Mouse (Mus musculus) T-helper 2 cell (primary cell): ENCODE measurements around the gene Pclaf.

Experiments
- in situ Hi-C: fragments of 300-600 bp; cut with MboI, MseI; formaldehyde crosslinking; loops from one replicate; pipeline ENCODE4 v1.15.1; 2025; ENCODE audit warnings: high pct_unique_total_duplicates

Pclaf gene

DNA sequence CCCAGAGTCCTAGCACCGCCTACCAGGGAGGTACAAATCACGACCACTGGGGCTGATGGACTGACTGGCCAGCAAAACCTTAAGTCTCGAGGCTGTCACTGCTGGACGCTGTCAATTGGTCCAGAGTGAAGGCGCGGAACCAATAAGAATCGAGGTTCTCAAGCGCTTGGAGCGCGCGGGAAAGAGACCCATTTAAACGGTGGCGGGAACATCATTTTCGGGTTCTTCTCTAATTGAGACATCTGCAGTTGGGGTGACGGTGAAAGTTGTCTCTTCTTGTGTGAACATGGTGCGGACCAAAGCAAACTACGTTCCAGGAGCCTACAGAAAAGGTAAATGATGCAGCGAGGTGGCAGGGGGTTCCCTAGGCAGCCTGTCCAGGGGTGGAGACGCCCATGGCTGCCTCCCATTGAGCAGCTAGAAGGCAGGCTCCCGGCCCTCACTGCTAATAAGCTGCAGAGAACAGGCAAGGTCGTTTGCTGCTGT, at the start of gene Pclaf:
Gene Pclaf (plus strand): TSS at position 95 of the 486 bp plus-strand sequence.
- in situ Hi-C loops: no loop called here

DNA sequence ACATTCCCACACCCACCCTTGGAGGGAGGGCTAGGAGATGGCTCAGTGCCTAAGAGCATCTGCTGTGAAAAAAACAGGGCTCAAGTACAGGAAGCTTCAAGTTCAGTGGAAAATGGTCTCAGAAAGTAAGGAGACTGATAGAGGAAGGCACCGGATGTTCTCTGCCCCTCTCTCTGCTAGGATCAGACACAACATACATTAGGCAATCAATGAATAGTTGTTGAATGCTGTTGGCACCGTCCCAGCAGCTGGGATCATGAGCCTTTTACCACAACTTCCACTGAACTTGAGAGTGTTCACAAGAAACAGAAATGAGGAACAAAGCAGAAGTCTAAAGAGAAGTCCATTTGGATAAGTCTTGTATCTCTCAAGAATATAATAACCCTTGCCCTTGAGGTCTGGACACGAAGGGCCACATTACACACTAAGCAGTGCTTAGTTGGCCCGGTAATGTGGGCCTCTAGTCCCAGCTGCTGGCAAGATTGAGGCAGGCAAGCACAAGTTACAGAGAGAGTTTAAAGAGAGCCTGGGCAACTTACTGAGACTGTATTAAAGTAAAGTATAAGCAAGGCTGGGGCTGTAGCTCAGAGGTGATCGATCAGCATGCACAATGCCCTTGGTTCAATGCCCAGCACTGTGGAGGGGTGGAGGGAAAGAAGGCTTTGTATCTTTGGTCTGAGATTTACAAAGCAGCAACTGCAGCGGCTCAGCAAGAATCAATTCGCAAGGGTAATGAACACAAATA, 45.4 kb upstream of the Pclaf start:
- in situ Hi-C loops: loop anchor here (5.0 to 10.0 kb wide), 2 partner anchors 97 to 180 kb away; partner anchors contain the start of gene Oaz2

- in situ Hi-C loops: loop anchor here (5.0 to 10.0 kb wide), 2 partner anchors 101 to 183 kb away; partner anchors contain the start of gene Oaz2
Measured at GRCm38 (mm10) chr9:65848154-65848553, 41.9 kb upstream of the Pclaf start.

DNA sequence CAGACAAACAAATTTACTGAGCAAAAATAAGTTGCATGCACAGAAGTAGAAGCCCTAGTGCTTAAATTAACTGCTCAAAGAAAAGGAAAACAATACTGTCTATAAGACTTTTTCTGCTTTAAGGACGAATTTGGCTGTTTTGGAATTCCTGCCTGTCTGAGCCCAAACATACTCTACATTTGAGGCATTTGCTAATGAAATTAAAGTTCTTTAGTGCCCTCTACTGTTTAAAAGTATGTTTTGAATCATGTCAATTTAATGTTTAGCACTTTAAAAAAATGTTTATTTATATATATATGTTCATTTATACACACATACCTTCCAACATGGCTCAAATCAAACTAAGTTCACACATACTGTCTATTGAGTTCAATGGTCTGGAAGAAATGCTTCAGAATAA, 39.8 kb upstream of the Pclaf start:
- in situ Hi-C loops: no loop called here

GRCm38 (mm10) chr9:65859656-65860055, 30.4 kb upstream of the Pclaf start:
- in situ Hi-C loops: no loop called here

DNA sequence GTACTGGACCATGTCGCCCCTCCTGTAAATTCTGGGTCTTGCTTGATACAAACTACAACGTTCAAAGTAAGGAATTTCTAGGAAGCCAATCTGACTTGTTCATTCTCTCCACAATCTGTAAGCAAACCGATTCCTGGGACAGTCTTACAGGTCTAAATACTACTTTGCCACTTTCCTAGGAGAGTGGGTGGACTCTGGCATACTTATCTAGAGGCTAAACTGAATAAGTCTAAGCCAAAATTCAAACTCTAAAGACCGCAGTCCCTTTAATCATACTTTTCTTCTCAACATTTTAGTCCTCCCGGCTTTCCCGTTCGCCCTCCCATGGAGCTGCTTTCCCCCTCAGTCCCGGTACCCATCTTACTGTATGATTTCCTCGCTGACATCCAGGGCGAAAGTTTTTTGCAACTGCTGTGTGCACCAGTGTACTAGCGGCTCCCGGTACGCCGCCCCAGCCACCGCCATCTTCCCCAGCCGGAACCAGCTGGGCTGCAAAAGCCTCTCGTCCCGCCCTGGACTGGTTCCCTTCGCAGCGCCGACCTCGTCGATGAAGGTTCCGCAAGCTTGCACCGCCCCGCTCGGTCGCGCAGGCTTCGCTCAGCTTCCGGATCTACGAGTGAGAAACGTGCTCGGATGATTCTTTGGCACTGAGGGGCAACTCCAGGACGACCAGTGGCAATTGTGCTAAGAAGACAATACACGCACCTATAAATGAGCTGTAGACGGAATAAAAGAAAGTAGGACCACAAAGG, 5.3 kb upstream of the Pclaf start:
- in situ Hi-C loops: no loop called here

DNA sequence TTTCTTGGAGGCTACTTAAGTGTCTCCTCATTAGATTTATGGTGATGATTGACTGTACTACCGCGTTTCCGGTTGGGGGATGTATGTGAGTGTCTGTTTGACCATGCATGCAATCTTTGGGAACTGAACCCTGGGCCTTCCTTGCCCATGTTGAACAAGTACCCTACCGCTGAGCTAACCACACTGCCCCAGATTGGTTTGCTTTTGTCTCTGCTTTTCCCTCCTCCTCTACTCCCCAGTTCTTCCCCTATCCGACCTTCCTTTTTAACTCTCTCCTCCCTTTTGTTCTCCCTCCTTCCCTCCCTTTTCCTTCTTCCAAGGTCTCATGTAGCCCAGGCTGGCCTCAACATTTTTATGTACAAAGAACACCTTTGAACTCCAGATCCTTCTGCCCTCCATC, 1.1 kb downstream of the Pclaf start:
- in situ Hi-C loops: no loop called here

DNA sequence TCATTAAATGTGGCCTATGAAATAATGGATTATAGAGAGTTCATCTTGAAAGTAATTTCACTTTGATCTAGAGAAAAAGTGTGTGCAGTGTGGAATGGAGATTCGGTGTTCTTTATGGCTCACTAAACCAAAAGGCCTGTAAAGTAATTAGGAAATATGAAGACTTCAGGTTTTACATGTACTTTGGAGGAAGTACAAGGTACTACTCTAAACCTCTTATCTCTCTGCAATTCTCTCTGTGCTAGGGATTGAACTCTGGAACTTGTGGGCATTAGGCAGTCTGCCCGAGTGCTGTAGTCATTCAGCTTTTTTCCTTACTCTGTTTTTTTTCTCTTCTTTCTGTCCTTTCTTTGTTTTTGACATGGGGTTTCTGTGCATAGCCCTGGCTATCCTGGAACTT, 6.9 kb downstream of the Pclaf start:
- in situ Hi-C loops: no loop called here

DNA sequence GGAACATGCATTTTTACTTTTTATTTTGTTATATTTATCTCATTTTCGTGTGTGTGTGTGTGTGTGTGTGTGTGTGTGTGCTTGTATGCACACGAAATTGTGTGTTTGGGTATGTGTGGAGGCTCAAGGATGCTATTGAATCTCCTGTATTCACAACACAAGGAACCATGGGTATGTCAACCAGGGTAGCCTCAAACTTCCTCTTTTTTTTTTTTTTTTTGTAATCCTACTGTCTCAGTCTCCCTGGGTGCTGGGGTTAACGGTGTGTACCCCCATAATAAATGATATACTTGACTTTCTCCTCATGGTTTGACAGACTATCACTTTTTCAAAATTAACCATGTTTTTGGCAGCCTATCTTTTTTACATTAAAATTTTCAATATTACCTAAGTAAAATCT, 12.8 kb downstream of the Pclaf start:
- in situ Hi-C loops: no loop called here

DNA sequence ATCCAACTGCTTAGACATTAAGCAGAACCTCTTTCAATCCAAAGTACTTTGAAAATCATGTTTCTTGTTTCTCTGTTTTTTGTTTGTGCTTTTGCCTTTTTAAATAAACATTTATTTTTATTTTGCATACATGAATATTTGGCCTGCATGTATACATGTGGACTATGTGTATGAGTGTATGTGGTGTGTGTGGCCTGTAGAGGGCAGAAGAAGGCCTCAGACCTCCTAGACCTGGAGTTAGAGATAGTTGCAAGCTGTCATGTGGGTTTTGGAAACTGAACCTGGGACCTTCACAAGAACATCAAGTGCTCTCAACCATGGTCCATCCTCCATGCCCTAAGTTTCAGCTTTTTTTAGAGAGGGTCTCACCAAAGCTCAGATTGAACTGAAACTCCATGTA, 13.4 kb downstream of the Pclaf start:
- in situ Hi-C loops: no loop called here

DNA sequence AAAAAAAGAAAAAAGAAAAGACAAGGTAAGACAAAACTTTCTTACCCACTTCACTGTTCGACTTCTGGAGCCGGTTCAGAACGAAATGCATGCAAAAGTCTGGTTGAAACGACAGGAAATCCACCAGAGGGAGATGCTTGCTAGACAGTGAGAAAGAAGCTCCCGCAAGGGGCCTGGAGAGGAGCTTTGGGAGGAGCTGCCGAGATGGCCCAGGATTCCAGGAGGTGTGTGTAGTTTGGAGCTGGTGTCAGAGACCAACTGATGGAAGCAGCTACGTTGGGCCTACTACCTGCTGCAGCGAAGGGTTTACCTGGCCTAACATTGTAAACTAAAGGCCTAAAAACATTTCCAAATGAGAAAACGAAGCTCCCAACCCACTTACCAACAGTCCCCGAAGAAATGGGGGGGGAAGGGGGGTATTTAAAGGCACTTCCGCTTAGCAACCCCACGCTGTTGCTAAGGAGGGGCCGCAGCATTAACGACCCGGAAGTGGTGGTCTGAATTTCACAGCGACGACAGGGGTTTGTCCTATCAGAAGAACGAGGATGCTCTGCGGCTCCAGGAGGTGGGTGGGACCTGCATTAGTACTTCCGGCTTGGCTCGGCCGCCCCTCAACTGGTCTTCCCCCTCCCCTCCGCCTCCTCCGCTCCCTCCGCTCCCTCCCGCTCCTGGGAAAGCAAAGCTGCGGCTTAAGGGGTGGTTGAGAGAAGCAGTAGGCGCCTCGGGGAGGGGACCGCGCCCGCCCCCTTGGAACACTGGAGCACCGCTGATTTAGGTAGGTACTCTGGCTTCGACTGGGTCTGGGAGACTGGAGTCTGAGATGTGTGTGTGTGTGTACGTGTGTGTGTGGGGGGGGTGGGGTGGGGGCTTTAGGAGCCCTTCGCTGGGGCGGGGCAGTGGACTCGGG, 18.6 kb downstream of the Pclaf start, which contains the start of the genes Trip4 and Csnk1g1:
Gene Trip4 (minus strand): TSS at position 401 of the 907 bp plus-strand sequence.
Gene Csnk1g1 (plus strand): TSS at position 531 of the 907 bp plus-strand sequence.
- in situ Hi-C loops: no loop called here

DNA sequence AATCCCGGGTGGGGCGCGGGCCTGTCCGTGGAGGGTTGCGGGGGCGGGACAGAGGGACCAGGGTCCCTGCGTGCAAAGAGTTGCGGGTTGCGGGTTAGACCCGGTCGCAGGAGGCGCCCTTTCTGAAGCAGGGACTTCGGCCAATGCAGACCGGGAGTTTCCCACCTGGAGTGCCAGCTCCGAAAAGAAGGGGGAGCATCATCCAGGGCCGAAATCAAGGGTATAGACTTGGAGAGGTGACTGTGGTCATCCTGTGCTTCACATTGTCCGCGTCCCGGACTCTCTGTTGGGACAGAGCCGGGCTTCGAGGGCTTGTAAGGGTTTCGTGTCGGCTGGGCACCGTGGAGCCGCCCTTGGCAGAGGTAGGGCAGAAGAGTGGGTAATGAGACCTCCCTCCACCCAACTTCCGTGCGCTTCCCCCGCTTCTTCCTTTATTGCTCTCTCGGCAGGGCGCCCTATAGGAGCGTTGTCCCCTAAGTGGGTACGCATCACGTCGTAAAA, 19.3 kb downstream of the Pclaf start:
- in situ Hi-C loops: no loop called here

DNA sequence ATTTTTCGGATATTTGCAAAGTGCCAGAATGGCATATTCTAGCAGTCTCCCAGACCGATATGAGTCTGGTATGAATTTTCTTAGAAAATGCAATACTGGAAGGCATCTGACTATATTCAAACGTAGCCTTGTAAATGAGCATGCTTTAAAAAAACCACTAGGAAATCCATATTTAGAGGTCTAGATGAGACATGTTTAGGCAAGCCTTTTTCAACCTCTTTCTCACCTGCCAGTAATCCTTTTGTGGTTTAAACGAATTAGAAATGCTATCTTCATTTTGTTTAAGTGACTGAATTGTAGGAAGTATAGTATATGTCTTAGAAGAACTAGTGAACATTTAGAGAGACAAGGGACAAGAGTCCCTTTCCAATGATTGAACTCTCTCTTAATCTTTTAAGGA, 19.8 kb downstream of the Pclaf start:
- in situ Hi-C loops: no loop called here

- in situ Hi-C loops: no loop called here
Measured at GRCm38 (mm10) chr9:65913976-65914375, 23.9 kb downstream of the Pclaf start.

DNA sequence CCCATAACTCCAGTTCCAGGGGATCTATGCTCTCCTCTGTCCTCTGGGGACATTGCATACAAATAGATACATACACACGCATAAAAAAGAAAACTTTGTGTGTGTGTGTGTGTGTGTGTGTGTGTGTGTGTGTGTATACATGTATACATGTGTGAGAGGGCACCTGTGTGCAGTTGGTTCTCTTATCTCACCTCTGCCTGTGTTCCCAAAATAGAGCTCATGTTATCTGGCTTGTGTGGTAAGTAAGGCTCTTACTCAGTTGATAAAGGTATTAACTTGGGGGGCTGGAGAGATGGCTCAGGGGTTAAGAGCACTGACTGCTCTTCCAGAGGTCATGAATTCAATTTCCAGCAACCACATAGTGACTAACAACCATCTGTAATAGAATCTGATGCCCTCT, 27.0 kb downstream of the Pclaf start:
- in situ Hi-C loops: no loop called here

GRCm38 (mm10) chr9:65928456-65928855, 38.4 kb downstream of the Pclaf start:
- in situ Hi-C loops: no loop called here

- in situ Hi-C loops: loop anchor here (5.0 kb wide), 1 partner anchor 37 kb away; no protein-coding TSS in a partner anchor
Measured at GRCm38 (mm10) chr9:65929826-65930225, 39.8 kb downstream of the Pclaf start.

- in situ Hi-C loops: no loop called here
Measured at GRCm38 (mm10) chr9:65937566-65937965, 47.5 kb downstream of the Pclaf start.

DNA sequence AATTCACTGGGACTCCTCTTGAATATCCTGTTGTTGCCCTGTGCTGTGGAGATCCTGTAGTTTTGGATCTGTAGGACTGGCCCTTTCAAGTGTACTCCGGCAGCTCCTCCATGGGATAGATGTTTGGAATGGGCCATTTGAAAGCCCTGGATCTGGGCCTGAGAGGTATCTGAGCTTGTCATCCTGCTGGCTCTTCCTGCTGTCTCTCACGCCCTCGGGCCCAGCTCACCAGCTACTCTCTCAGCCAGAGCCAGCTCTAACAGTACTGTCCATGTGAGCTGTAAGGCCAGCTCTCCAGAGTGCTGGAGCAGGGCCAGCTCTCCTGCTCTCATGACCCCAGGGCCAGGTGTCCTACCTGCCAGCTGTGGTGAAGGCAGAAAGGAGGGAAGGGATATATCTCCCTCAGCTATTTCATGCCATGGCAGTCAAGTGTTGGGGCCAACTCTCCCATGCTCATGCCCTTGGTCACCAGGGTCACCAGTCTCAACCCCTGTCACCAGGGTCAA, 61.1 kb downstream of the Pclaf start:
- in situ Hi-C loops: loop anchor here (25.0 kb wide), 1 partner anchor 1186 kb away; no protein-coding TSS in a partner anchor
